Mouse (Mus musculus): ENCODE measurements at regions not wholly inside any gene's neighbourhood (a gene's known extent, or its start where the extent isn't known, plus 50 kb on each side); places are given as distances from the start of the nearest gene placed in this dataset.

DNA sequence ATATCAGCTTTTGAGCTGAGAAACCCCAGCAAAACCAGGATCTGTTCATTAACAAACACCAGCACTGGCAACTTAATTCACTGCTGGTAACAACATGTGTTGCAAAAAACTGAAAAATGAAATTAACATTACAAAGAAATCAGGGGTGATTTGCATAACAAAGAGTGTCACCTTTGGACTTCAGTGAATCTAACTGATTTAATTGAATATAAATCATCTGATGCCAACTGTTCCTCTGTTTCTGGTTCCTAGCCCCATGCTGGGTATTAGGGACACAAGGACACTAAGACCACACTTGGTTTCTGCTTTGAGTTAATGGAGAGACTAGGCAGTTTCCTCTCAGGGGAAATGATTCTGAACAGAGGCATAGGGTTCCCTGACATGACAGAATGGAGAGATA is 453.8 kb downstream of the Tmem132b start:
- H3K27me3 ChIP-seq (ENCODE audit: control insufficient read depth, insufficient read depth, low read length), result no peaks in the 10 kb centered on the region
- no peak for DNase-seq (ENCODE audit: low spot score)
- no peak overlapping the region for H3K4me2 ChIP-seq (replicated peaks)
- 0 out of 2 replicates have a peak, but pooled peaks cover 4% of the 10 kb centered on the region for H3K9me3 ChIP-seq (ENCODE audit: control insufficient read depth, low read length)
- no peak overlapping the region for H3K27ac ChIP-seq
- no peak overlapping the region for H3K4me3 ChIP-seq (replicated peaks; ENCODE audit: low read length)
- H3K9ac ChIP-seq, result no peak overlapping the region
- no peak for ATAC-seq (ENCODE audit: low FRiP score)
- no peaks in the 10 kb centered on the region for H3K4me1 ChIP-seq (replicated peaks; ENCODE audit: control insufficient read depth, insufficient read depth, low read length)
- H3K36me3 ChIP-seq (replicated peaks; ENCODE audit: control insufficient read depth, insufficient read depth), result no peaks in the 10 kb centered on the region

DNA sequence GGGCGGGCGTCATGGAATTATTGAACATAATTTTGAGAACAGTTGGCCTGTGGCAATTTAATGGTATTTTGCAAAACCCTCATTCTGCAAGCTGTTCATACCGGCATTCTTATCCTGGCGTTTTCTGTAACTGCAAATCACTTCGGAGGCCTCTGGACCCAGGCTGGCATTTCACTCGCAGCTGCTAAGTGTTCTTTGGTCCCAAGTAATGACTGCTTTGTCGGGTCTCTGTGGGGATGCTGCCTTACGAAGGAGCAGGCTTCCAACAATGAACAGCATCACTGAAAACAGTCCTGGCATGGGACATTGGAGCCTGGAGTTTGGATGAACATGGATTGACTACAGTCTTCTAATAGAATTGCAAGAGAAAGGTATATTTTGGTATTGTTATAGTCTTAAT is 465.6 kb downstream of the Tmem132b start:
- ATAC-seq (ENCODE audit: low FRiP score), result no peak
- no peaks in the 10 kb centered on the region for H3K9me3 ChIP-seq (ENCODE audit: control insufficient read depth, low read length)
- H3K27ac ChIP-seq, result no peak overlapping the region
- DNase-seq (ENCODE audit: low spot score), result no peak
- no peaks in the 10 kb centered on the region for H3K27me3 ChIP-seq (ENCODE audit: control insufficient read depth, insufficient read depth, low read length)
- no peaks in the 10 kb centered on the region for H3K36me3 ChIP-seq (replicated peaks; ENCODE audit: control insufficient read depth, insufficient read depth)
- 32% methylated on average over 8 of the region's 8 CpGs for WGBS
- H3K4me1 ChIP-seq (replicated peaks; ENCODE audit: control insufficient read depth, insufficient read depth, low read length), result no peaks in the 10 kb centered on the region
- no peak overlapping the region for H3K9ac ChIP-seq
- no peak overlapping the region for H3K4me2 ChIP-seq (replicated peaks)
- no peak overlapping the region for H3K4me3 ChIP-seq (replicated peaks; ENCODE audit: low read length)

DNA sequence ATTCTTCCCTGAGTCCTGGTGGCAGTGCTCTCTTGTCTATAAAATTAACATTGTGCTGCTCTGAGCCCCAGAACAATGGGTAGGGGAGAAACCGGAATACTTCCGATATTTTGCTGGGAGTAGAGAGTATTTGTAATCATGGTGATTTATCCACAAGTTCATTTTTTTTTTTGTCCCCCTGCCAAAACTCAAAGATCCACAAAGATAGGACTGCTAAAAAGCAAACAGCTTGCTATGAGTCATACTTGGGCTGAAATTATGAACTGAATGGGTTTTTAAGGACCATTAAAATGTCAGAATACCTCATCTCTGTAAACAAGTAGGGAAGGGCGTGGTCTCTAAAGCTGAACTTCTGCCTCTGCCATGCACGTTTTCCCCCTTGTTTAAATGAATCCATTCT is 476.3 kb downstream of the Tmem132b start:
- Histone ChIP-seq H3K27me3 (ENCODE audit: control insufficient read depth, insufficient read depth, low read length) (no peaks in the 10 kb centered on the region), H3K27ac (peak overlapping the region; percentile 33; the same call in 1 of the 2 replicates), H3K4me2 (replicated peaks) (no peak overlapping the region), H3K36me3 (replicated peaks; ENCODE audit: control insufficient read depth, insufficient read depth) (no peaks in the 10 kb centered on the region), H3K4me3 (replicated peaks; ENCODE audit: low read length) (no peak overlapping the region), H3K9me3 (ENCODE audit: control insufficient read depth, low read length) (no peaks in the 10 kb centered on the region), H3K4me1 (replicated peaks; ENCODE audit: control insufficient read depth, insufficient read depth, low read length) (0 out of 2 replicates have a peak, but pooled peaks cover 3% of the 10 kb centered on the region), H3K9ac (no peak overlapping the region)
- DNase-seq (ENCODE audit: low spot score) (no peak), ATAC-seq (ENCODE audit: low FRiP score) (no peak)
- 70% methylated on average over 4 of the region's 4 CpGs for WGBS

DNA sequence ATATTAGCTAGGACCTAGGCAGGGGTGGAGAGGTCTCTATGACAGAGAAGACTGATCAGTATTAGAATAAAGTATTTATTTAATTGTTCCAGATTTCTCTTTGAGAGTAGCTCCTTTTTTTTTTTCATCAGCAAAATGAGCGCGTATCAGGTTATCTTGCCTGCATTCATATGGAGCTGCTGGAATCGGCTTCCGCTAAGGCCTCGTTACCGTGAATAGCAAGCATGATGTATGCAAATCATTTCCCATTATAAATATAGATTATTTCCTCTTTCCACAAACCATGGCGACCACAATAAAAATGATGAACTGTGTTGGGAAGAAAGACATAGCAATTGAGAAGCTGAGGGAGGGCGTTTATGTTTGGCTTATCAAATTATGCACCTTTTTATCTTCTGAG is 476.7 kb downstream of the Tmem132b start:
- Histone ChIP-seq H3K9ac (no peak overlapping the region), H3K36me3 (replicated peaks; ENCODE audit: control insufficient read depth, insufficient read depth) (no peaks in the 10 kb centered on the region), H3K27ac (peak overlapping the region; percentile 33), H3K4me1 (replicated peaks; ENCODE audit: control insufficient read depth, insufficient read depth, low read length) (0 out of 2 replicates have a peak, but pooled peaks cover 3% of the 10 kb centered on the region), H3K9me3 (ENCODE audit: control insufficient read depth, low read length) (no peaks in the 10 kb centered on the region), H3K4me3 (replicated peaks; ENCODE audit: low read length) (no peak overlapping the region), H3K27me3 (ENCODE audit: control insufficient read depth, insufficient read depth, low read length) (no peaks in the 10 kb centered on the region), H3K4me2 (replicated peaks) (no peak overlapping the region)
- 59% methylated on average over 8 of the region's 8 CpGs for WGBS
- no peak for ATAC-seq (ENCODE audit: low FRiP score)
- DNase-seq (ENCODE audit: low spot score), result peak; percentile 33

DNA sequence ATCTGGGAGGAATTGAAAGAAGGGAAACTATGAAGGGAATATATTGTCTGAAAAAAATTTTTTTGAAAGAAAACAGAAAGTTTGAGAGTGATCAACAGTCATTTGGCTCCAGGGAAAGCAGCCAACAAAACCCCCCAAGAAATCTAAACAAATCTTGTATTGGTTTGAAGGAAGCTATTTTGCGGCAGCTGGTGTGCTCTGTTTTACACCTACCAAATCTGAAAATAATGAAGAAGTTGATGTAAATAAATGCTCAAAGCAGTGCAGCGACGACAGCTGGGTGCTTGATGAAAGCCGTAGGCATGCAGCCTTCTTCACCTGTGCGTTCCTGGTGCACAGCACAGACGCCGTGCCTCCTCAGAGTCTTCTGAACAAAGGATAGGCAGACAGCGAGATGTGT is 488.2 kb downstream of the Tmem132b start:
- Histone ChIP-seq H3K36me3 (replicated peaks; ENCODE audit: control insufficient read depth, insufficient read depth) (no peaks in the 10 kb centered on the region), H3K4me1 (replicated peaks; ENCODE audit: control insufficient read depth, insufficient read depth, low read length) (no peaks in the 10 kb centered on the region), H3K27ac (no peak overlapping the region), H3K4me3 (replicated peaks; ENCODE audit: low read length) (no peak overlapping the region), H3K4me2 (replicated peaks) (no peak overlapping the region), H3K27me3 (ENCODE audit: control insufficient read depth, insufficient read depth, low read length) (no peaks in the 10 kb centered on the region), H3K9ac (no peak overlapping the region), H3K9me3 (ENCODE audit: control insufficient read depth, low read length) (no peaks in the 10 kb centered on the region)
- ATAC-seq (ENCODE audit: low FRiP score) (no peak), DNase-seq (ENCODE audit: low spot score) (no peak)
- WGBS, result 86% methylated on average over 8 of the region's 8 CpGs

DNA sequence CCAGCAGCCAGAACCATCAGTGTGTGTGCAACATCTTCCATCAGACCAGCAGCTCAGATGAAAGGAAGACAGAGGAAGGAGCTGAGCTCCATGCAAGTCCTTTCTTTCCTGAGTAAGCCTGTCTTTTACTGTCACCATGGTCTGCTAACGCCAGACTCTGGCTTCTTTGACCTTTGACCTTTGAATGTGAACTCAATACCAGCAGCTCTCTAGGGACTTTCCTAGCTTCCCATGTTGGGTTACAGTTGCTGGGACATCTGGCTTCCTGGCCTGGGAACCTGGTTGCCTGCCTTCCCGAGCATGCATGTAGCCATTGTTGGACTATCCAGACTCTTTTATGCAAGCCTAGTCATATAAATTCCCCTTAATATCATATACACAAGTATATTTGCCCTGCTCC is 492.3 kb downstream of the Tmem132b start:
- 34% methylated on average over 2 of the region's 2 CpGs for WGBS
- no peaks in the 10 kb centered on the region for H3K36me3 ChIP-seq (replicated peaks; ENCODE audit: control insufficient read depth, insufficient read depth)
- H3K4me3 ChIP-seq (replicated peaks; ENCODE audit: low read length), result no peak overlapping the region
- DNase-seq (ENCODE audit: low spot score) (no peak), ATAC-seq (ENCODE audit: low FRiP score) (no peak)
- H3K4me2 ChIP-seq (replicated peaks), result no peak overlapping the region
- H3K4me1 ChIP-seq (replicated peaks; ENCODE audit: control insufficient read depth, insufficient read depth, low read length), result no peaks in the 10 kb centered on the region
- no peaks in the 10 kb centered on the region for H3K9me3 ChIP-seq (ENCODE audit: control insufficient read depth, low read length)
- no peaks in the 10 kb centered on the region for H3K27me3 ChIP-seq (ENCODE audit: control insufficient read depth, insufficient read depth, low read length)
- no peak overlapping the region for H3K9ac ChIP-seq
- no peak overlapping the region for H3K27ac ChIP-seq

DNA sequence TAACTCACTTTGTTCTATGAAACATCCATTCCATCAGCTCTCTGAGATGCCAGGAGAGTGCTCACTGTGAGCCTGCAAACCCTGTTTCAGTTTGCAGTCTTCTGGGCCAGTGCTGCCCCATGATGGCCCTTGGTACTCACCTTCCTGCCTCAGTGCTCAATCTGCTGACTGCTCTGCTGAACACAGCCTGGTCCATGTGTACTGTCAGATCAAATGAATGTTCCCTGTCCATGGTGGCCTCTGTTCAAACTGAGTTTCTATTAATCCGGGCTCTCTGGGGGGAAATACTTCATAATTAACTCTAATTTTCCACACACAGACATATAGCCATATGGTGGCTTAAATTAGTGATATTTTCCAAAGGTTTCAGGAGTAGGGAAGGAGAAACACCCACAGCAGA is 503.3 kb downstream of the Tmem132b start:
- 71% methylated on average over 1 of the region's 1 CpGs for WGBS

DNA sequence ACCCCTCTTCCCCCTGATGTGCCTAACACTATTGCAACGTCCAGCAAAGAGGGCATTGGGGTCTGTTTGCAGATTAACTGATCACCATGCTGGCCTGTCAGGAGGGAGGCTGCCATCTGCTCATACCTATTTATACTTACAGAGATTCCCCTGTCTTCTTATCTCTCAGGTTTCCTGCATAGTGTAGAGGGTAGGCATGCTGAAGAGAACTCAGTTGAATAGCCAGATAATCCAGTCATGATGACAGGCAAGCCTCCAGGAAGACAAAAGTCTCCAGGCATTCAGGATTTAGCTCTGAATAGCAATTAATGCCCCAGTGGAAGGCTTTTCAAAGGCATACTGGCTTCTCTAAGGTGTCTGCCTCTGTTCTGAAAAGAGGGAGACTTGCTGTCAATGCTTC is 505.1 kb downstream of the Tmem132b start:
- Histone ChIP-seq H3K4me2 (replicated peaks) (no peak overlapping the region), H3K9me3 (ENCODE audit: control insufficient read depth, low read length) (0 out of 2 replicates have a peak, but pooled peaks cover 4% of the 10 kb centered on the region), H3K9ac (no peak overlapping the region), H3K27ac (no peak overlapping the region), H3K4me1 (replicated peaks; ENCODE audit: control insufficient read depth, insufficient read depth, low read length) (no peaks in the 10 kb centered on the region), H3K4me3 (replicated peaks; ENCODE audit: low read length) (no peak overlapping the region), H3K36me3 (replicated peaks; ENCODE audit: control insufficient read depth, insufficient read depth) (no peaks in the 10 kb centered on the region), H3K27me3 (ENCODE audit: control insufficient read depth, insufficient read depth, low read length) (no peaks in the 10 kb centered on the region)
- ATAC-seq (ENCODE audit: low FRiP score) (no peak), DNase-seq (ENCODE audit: low spot score) (no peak)
- WGBS, result 4% methylated on average over 1 of the region's 1 CpGs

More for the DNA sequence above, 503.3 kb downstream of the Tmem132b start:
- H3K36me3 ChIP-seq (replicated peaks; ENCODE audit: control insufficient read depth, insufficient read depth), result no peaks in the 10 kb centered on the region
- ATAC-seq (ENCODE audit: low FRiP score), result no peak
- H3K27ac ChIP-seq, result no peak overlapping the region
- H3K4me3 ChIP-seq (replicated peaks; ENCODE audit: low read length), result no peak overlapping the region
- DNase-seq (ENCODE audit: low spot score), result no peak
- H3K4me1 ChIP-seq (replicated peaks; ENCODE audit: control insufficient read depth, insufficient read depth, low read length), result no peaks in the 10 kb centered on the region
- no peak overlapping the region for H3K9ac ChIP-seq
- H3K27me3 ChIP-seq (ENCODE audit: control insufficient read depth, insufficient read depth, low read length), result no peaks in the 10 kb centered on the region
- no peak overlapping the region for H3K4me2 ChIP-seq (replicated peaks)
- H3K9me3 ChIP-seq (ENCODE audit: control insufficient read depth, low read length), result 0 out of 2 replicates have a peak, but pooled peaks cover 4% of the 10 kb centered on the region

DNA sequence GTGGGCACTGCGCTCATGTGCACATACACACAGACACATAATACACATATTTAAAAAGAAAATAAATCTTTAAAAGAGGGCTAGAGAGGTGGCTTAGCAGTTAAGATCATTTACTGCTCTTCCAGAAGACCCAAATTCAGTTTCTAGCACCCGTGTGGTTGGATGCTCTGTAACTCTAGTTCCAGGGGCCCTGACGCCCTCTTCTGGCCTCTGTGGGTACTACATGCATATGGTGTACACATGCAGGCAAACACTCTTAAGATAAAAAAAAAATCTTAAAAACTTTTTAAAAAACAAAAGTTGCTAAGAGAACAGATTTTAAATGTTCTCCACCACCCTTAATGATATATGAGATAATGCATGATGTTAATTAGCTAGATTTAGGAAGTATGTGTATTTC is 514.2 kb downstream of the Tmem132b start:
- 82% methylated on average over 3 of the region's 3 CpGs for WGBS
- no peak for ATAC-seq (ENCODE audit: low FRiP score)

DNA sequence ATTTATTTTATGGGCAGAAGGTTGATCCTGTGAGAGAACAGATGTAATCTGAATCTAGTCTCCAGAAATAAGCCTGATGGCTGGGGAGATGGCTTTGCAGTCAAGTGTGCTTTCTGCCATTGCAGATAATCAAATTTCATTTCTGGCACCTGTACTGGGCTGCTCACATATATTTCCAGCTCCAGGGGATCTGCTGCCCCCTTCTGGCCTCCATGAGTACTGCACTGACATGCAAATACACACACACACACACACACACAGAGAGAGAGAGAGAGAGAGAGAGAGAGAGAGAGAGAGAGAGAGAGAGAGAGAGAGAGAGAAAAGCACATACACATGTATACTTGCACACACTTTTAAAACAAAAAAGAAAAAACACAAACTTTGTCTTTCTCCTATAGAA is 532.1 kb downstream of the Tmem132b start:
- H3K36me3 ChIP-seq (replicated peaks; ENCODE audit: control insufficient read depth, insufficient read depth), result no peaks in the 10 kb centered on the region

More for the DNA sequence above, 514.2 kb downstream of the Tmem132b start:
- Histone ChIP-seq H3K4me1 (replicated peaks; ENCODE audit: control insufficient read depth, insufficient read depth, low read length) (no peaks in the 10 kb centered on the region), H3K9ac (no peak overlapping the region), H3K4me3 (replicated peaks; ENCODE audit: low read length) (no peak overlapping the region), H3K9me3 (ENCODE audit: control insufficient read depth, low read length) (no peaks in the 10 kb centered on the region), H3K27ac (no peak overlapping the region), H3K4me2 (replicated peaks) (no peak overlapping the region), H3K27me3 (ENCODE audit: control insufficient read depth, insufficient read depth, low read length) (no peaks in the 10 kb centered on the region), H3K36me3 (replicated peaks; ENCODE audit: control insufficient read depth, insufficient read depth) (no peaks in the 10 kb centered on the region)
- DNase-seq (ENCODE audit: low spot score), result no peak

More for the DNA sequence above, 532.1 kb downstream of the Tmem132b start:
- H3K4me2 ChIP-seq (replicated peaks), result no peak overlapping the region
- H3K27ac ChIP-seq, result no peak overlapping the region
- H3K9ac ChIP-seq, result no peak overlapping the region
- H3K27me3 ChIP-seq (ENCODE audit: control insufficient read depth, insufficient read depth, low read length), result no peaks in the 10 kb centered on the region
- DNase-seq (ENCODE audit: low spot score) (no peak), ATAC-seq (ENCODE audit: low FRiP score) (no peak)
- H3K9me3 ChIP-seq (ENCODE audit: control insufficient read depth, low read length), result no peaks in the 10 kb centered on the region
- no peaks in the 10 kb centered on the region for H3K4me1 ChIP-seq (replicated peaks; ENCODE audit: control insufficient read depth, insufficient read depth, low read length)
- H3K4me3 ChIP-seq (replicated peaks; ENCODE audit: low read length), result no peak overlapping the region
